Mouse (Mus musculus) heart, adult 11 months (tissue): ENCODE measurements around the gene Rtel1.

ENCODE experiments used
- DNase-seq: peaks from one replicate; pipeline ENCODE4 v3.0.0; 2022

The Rtel1 gene

DNA sequence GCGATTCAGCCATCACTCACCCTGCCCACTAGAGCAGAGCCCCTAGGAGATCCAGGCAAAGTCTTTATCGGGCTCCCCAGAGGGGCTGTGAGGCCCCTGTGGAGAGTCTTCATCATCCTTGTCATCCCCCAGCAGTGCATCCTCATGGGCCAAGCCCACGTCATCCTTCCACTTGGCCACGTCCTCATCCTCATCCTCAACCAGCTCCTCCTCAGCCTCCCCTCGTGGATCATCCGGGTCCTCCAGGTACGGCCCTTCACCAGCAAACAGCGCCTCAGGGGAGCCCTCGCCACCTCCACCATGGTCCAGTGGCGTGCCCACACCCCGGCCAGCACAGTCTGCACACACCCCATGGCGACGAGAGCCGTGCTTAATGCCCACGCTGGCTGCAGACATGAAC lies 71.5 kb downstream of the Rtel1 start:
- no peak for DNase-seq

- no peak for DNase-seq
Measured at GRCm38 (mm10) chr2:181391541-181391940, 72.0 kb downstream of the Rtel1 start.

DNA sequence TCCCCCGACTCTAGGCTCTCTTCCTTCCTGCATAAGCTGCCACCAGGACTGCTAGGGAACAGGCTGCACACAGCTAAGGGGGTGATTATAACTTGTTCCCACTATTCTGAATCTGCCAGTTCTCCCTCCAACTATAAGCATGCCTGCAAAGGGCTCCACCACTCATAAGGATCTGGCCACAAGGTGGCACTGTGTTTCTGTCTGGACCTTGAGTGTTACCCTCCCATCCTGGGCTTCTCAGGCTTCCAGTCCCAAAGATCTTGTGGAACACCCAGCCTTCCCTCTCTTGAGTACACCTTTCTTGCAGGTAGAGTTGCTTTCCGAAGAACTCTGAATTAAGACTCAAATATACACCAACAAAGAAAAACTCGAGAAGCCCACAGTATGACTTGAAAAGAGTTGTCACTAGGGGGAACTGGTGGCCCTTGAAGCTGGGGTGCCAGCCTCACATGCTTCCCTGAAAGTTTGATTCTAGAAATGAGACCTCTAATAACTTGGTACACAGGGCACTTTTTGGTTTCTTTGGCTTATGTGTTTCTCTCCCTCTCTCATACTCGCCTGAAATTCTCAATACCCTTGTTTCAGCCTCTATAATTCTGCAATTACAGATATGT lies 73.2 kb downstream of the Rtel1 start:
- peak; percentile 97 for DNase-seq

GRCm38 (mm10) chr2:181394086-181394485 lies 74.5 kb downstream of the Rtel1 start:
- peak; percentile 74 for DNase-seq

DNA sequence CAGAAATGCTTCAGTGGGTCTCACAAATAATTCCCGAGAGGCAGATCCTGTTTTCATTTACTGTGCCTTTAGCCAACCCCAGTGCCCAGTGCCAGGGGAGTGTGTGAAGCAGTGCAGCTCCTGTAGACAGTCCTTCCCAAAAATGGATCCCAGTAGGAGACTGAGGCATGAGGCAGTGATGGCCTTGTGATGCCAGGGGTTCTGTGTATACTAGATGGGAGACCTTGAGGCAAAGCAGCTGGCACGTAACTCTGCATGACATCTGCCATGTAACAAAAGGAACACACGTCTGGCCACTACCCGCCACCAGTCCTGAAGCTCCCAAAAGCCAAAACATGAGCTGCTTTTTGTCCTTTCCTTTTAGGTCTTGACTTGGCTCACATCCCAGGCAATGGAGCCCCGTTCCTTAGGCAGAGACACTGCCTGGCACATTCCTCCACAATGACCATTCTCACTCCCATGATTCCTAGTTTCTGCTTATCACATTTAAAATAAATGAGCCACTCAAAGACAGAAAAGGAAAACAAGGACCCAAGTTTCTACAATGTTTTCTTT lies 77.7 kb downstream of the Rtel1 start:
- DNase-seq = no peak

GRCm38 (mm10) chr2:181401497-181401896 lies 82.0 kb downstream of the Rtel1 start:
- DNase-seq = no peak

GRCm38 (mm10) chr2:181403722-181404121 lies 84.2 kb downstream of the Rtel1 start:
- DNase-seq = no peak
